Mouse (Mus musculus) thymus, adult 2 months (tissue): ENCODE measurements at regions not wholly inside any gene's neighbourhood (a gene's known extent, or its start where the extent isn't known, plus 50 kb on each side); places are given as distances from the start of the nearest gene placed in this dataset.

ENCODE experiments used
- DNase-seq: peaks from one replicate; pipeline ENCODE4 v3.0.0; 2021
- H3K27ac ChIP-seq: fragments of 200-500 bp; 2 replicates; pipeline ENCODE4 v1.5.1; 2012; ENCODE audit warnings: low read length, control low read depth; ENCODE audit not compliant: control insufficient read depth, insufficient read depth
- H3K27me3 ChIP-seq: fragments of 200-500 bp; 2 replicates; pipeline ENCODE4 v1.6.1; 2012; ENCODE audit warnings: mild to moderate bottlenecking, low read length, moderate library complexity, mixed read lengths; ENCODE audit not compliant: control insufficient read depth, insufficient read depth
- H3K36me3 ChIP-seq: fragments of 200-500 bp; 2 replicates; pipeline ENCODE4 v1.6.1; 2012; ENCODE audit warnings: mild to moderate bottlenecking, low read length, moderate library complexity; ENCODE audit not compliant: control insufficient read depth, insufficient read depth
- H3K4me1 ChIP-seq: fragments of 200-500 bp; replicated peaks from 2 replicates; pipeline ENCODE4 v1.6.1; 2012; ENCODE audit warnings: low read length; ENCODE audit not compliant: control insufficient read depth, insufficient read depth
- H3K4me3 ChIP-seq: fragments of 200-500 bp; 2 replicates; pipeline ENCODE4 v1.5.1; 2012; ENCODE audit warnings: mild to moderate bottlenecking, low read length, control low read depth, moderate library complexity; ENCODE audit not compliant: control insufficient read depth, insufficient read depth
- CTCF ChIP-seq: fragments of 200-500 bp; IDR thresholded peaks from 2 replicates; pipeline ENCODE4 v1.5.1; 2012; ENCODE audit warnings: mild to moderate bottlenecking, control low read depth, low read length, moderate library complexity, borderline replicate concordance; ENCODE audit not compliant: control insufficient read depth, poor library complexity, insufficient read depth; ENCODE audit errors: extremely low read depth
- POLR2A ChIP-seq: fragments of 200-500 bp; IDR thresholded peaks from 2 replicates; pipeline ENCODE4 v1.6.1; 2012; ENCODE audit warnings: mild to moderate bottlenecking, low read length, control low read depth, moderate library complexity; ENCODE audit not compliant: control insufficient read depth, poor library complexity, insufficient read depth; ENCODE audit errors: extremely low read depth
- WGBS: fragments of 180-500 bp; shearing (Covaris S2); methylation state at CpG from one replicate; pipeline ENCODE4 v1.1.7; 2018; 5-methylcytosine and 5-hydroxymethylcytosine counted together

DNA sequence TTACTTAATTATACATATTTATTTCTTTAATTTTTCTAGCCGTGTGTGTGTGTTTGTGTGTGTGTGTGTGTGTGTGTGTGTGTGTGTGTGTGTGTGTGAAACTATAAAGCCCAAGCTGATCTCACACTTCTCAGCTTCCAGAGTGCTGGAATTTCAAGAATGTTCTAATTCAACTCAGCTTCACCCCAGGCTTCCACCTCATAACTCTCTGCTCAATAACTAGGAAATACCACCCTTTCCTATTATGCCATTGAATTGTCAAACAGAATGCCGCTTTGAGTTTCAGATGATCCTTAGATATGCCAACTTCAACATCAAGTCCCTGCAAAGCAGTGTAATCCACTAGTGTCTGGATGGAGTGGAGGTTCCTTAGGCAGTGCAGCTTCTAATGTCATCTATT lies 760.6 kb upstream of the Cited2 start:
- WGBS = 94% methylated on average over 2 of the region's 2 CpGs
- H3K36me3 ChIP-seq = no peaks in the 10 kb centered on the region
- no peaks in the 10 kb centered on the region for H3K4me1 ChIP-seq
- H3K4me3 ChIP-seq = no peak overlapping the region
- DNase-seq = no peak
- TF ChIP-seq POLR2A = no peak
- TF ChIP-seq CTCF = no peak
- no peaks in the 10 kb centered on the region for H3K27me3 ChIP-seq
- H3K27ac ChIP-seq = no peak overlapping the region

DNA sequence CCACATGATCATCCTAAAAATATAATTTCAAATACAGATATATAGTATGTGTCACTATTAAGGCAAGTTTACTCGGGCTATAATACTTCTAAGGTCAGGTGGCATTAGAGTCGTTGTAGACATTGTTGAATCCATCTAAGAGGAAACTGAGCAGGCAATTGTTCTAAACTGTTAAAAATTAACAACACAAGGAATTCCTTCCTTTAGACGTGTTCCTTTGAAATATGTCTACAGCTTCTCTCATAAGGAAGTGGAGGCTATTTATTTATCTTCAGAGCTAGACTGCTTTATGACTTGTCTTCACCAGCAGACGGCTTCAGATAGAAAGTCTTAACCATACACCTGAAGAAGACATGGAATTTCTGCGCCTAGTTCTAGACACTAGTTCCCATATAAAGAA lies 744.2 kb upstream of the Cited2 start:
- no peak for DNase-seq
- Histone ChIP-seq H3K27ac (no peak overlapping the region), H3K36me3 (no peaks in the 10 kb centered on the region), H3K27me3 (no peaks in the 10 kb centered on the region), H3K4me1 (no peaks in the 10 kb centered on the region), H3K4me3 (no peak overlapping the region)
- WGBS = 89% methylated on average over 5 of the region's 5 CpGs
- TF ChIP-seq CTCF (no peak), POLR2A (no peak)

DNA sequence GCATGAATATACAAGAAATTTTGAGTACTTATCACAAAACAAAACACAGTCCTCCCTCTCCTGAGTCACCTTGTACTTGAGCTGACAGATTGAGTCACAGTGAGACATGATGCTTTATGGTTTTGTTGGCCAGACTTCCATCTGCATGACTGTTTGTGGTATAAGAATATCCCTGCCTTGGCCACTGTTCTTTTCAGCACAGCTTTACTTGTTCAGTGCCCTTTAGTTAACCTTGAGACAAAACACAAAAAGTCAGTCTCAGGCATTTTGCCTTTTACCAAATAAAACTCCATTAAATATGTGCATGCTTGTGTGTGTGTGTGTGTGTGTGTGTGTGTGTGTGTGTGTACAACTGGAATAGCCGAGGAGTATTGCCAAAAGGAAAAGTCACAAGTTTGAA lies 732.8 kb upstream of the Cited2 start:
- 97% methylated on average over 1 of the region's 1 CpGs for WGBS
- Histone ChIP-seq H3K27ac (no peak overlapping the region), H3K36me3 (no peaks in the 10 kb centered on the region), H3K27me3 (no peaks in the 10 kb centered on the region), H3K4me3 (no peak overlapping the region), H3K4me1 (no peaks in the 10 kb centered on the region)
- no peak for DNase-seq
- TF ChIP-seq POLR2A = no peak
- TF ChIP-seq CTCF = no peak

DNA sequence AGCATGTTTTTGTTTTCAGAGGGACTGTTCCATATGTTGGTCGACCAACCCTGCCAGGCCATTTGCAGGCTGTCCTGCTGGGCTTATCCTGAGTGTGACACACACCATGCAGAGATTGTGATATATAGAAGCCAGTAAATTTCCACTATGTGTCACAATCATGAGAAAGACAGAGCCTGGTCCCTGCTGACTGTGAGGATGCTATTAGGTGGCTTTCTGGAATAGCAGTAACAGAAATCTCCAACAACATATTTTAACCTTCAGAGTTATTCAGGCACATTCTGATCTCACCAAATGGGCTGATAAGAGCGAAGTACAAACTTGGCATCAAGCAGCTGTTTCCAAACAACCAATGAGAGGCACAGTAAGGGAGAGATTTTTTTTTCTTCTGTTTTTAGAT lies 729.2 kb upstream of the Cited2 start:
- H3K27me3 ChIP-seq = no peaks in the 10 kb centered on the region
- TF ChIP-seq CTCF (no peak), POLR2A (no peak)
- DNase-seq = no peak

DNA sequence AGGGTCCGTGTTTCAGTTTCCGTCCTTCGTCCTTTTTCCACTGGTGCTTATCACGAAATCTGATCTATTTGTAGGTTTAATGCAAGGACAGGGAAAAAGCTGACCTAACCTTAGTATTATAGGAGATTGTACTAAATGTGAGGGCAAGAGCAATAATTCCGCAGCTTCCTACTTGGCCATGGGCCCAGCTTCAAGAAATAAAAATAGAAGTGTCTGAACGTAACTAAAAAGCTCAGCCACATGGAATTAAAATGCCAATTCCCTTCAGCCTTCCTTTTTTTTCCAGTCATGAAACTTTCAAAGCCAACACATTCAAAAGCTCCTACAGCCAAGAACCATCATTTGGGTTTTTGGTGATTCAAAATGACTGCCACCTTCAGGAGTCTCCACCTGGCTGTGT lies 728.5 kb upstream of the Cited2 start:
- Histone ChIP-seq H3K4me3 (no peak overlapping the region), H3K4me1 (no peaks in the 10 kb centered on the region), H3K27ac (no peak overlapping the region), H3K36me3 (no peaks in the 10 kb centered on the region), H3K27me3 (no peaks in the 10 kb centered on the region)
- TF ChIP-seq CTCF (no peak), POLR2A (no peak)
- no peak for DNase-seq
- WGBS = 87% methylated on average over 6 of the region's 6 CpGs

More for the DNA sequence above, 729.2 kb upstream of the Cited2 start:
- H3K36me3 ChIP-seq = no peaks in the 10 kb centered on the region
- no peak overlapping the region for H3K4me3 ChIP-seq
- 85% methylated on average over 2 of the region's 2 CpGs for WGBS
- no peak overlapping the region for H3K27ac ChIP-seq
- H3K4me1 ChIP-seq = no peaks in the 10 kb centered on the region

DNA sequence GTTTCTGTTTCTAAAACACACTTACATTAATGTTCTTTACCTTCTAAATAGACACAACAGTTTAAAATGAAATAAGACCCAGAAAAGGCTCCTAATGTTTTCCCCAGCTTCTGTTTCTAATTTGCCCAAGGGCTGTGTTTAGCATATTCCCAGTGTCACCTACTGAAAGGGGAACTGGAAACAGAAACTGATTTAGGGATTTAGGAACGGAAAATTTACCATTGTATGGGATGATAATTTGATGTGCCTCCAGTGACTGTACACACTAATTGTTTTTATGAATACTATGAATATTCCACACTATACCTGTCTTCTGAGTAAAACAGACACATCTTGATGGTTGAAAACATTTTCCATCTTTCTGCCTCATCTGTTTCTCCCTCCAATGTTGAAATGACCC lies 728.0 kb upstream of the Cited2 start:
- no peak overlapping the region for H3K27ac ChIP-seq
- DNase-seq = no peak
- no peaks in the 10 kb centered on the region for H3K27me3 ChIP-seq
- no peaks in the 10 kb centered on the region for H3K36me3 ChIP-seq
- 100% methylated on average over 1 of the region's 1 CpGs for WGBS
- H3K4me1 ChIP-seq = no peaks in the 10 kb centered on the region
- H3K4me3 ChIP-seq = no peak overlapping the region
- no peak for TF ChIP-seq POLR2A
- no peak for TF ChIP-seq CTCF

DNA sequence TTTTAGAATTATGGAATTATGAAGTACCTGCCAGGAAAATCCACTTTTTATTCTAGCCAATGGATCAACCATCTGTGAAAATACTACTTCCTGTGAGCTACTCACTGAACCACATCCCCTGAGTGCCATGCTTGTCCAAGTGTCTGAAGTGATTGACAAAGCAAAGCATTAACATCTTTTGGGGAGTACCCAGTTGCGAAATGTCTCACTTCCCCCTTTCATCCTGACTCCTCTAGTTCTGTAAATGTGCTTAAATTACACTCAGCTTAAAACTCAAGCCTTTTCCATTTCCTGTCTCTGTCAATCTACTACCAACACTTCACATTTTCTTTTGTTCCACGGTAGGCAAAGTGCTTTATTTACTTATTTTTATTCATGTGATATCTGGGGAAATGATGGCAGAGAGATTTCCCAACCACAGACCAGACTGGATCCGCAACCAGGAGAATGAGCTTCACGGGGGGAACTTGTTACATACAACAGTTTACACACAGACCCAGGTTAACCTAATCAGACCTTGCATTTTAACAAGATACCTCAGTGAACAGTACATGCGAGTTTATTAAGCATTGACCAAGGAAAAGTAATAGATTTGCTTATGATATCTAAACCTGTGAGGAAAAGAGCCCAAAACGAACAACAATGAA lies 726.1 kb upstream of the Cited2 start:
- TF ChIP-seq POLR2A = no peak
- TF ChIP-seq CTCF = no peak
- DNase-seq = no peak

More for the DNA sequence above, 726.1 kb upstream of the Cited2 start:
- Histone ChIP-seq H3K36me3 (no peaks in the 10 kb centered on the region), H3K4me1 (no peaks in the 10 kb centered on the region), H3K27ac (no peak overlapping the region), H3K4me3 (no peak overlapping the region), H3K27me3 (no peaks in the 10 kb centered on the region)
- 55% methylated on average over 6 of the region's 6 CpGs for WGBS
